Mouse (Mus musculus): Measurements from ENCODE around the gene Gm21188. TPM values are rescaled to one million over a fixed set of nuclear protein-coding genes. Genes with fewer than 3 reads are reported as not detected.

Gm21188 gene
- not detected for total RNA-seq (2023)

DNA sequence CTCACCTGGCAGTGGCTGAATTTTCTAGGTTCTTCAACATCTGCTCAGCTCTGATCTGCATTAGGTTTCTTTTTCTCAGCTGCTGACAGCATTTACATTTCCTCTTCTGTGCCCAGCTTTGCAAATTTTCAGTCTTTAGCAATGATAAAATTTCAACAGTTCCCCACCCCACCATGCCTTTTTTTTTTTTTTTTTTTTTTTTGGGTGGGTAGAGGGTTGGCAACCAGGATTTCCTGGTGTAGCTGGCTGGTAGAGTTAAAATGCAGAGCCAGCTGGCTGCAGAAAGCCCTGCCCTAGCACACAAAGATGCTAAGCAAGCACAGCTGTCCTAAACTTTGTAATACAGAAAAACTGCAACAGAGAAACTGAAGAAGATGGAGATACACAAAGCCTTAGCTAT is at the start of gene Gm21188:
Gm21188 (minus strand) TSS at position 110 of the 400 bp plus-strand sequence.

GRCm38 (mm10) chr13:120026911-120027310 is 25.1 kb downstream of the Gm21188 start, which contains the start of gene Gm36079:
Gene Gm36079 (minus strand): TSS chr13:120027011.

Other genes starting within 250 kb of the Gm21188 start
- not detected for gene AF067063, start 222.0 kb downstream of the Gm21188 start, total RNA-seq (2023)
- gene D13Ertd608e, start 216.2 kb downstream of the Gm21188 start, total RNA-seq (2023): not detected
- gene Tcstv1, start 157.4 kb downstream of the Gm21188 start, total RNA-seq (2023): not detected
- gene Gm21761, start 122.9 kb downstream of the Gm21188 start, total RNA-seq (2023): not detected
- not detected for gene B020031M17Rik, start 101.4 kb downstream of the Gm21188 start, total RNA-seq (2023)
- not detected for gene Gm36079, start 25.2 kb downstream of the Gm21188 start, total RNA-seq (2023)
- gene Gm20767, start 88.1 kb upstream of the Gm21188 start, total RNA-seq (2023): not detected
- gene Gm21818, start 120.2 kb upstream of the Gm21188 start, total RNA-seq (2023): not detected
- not detected for gene Gm21762, start 163.8 kb upstream of the Gm21188 start, total RNA-seq (2023)
- gene Gm21731, start 186.9 kb upstream of the Gm21188 start, total RNA-seq (2023): not detected
- gene AF067061, start 210.9 kb upstream of the Gm21188 start, total RNA-seq (2023): not detected
- 7.1 TPM for gene BC147527, start 248.2 kb upstream of the Gm21188 start, total RNA-seq (2023)

Data from CD4-positive naive resting alpha-beta T cell, adult 57 days (primary cell).